Mouse (Mus musculus): ENCODE data around the gene Kif27.

GRCm38 (mm10) chr13:58298756-58299155 lies 60.2 kb downstream of the Kif27 start:
- TF ChIP-seq POLR2A (IDR thresholded peaks at IDR 0.05; ENCODE audit: control insufficient read depth, extremely low read depth, insufficient read depth, low read length, poor library complexity): no peak
- no peak for TF ChIP-seq CTCF (IDR thresholded peaks at IDR 0.05; ENCODE audit: borderline replicate concordance, control insufficient read depth, extremely low read depth, insufficient read depth, low read length, poor library complexity)

Data from thymus, adult 2 months (tissue).